Mouse (Mus musculus) adrenal gland, adult 18-20 months (tissue): ENCODE measurements at regions not wholly inside any gene's neighbourhood (a gene's known extent, or its start where the extent isn't known, plus 50 kb on each side); places are given as distances from the start of the nearest gene placed in this dataset.

Experiments used
- DNase-seq, 2 experiments: peaks; one replicate each; pipeline ENCODE4 v3.0.0; 2021 to 2022; ENCODE audit warnings: low spot score in 2 of 2

DNA sequence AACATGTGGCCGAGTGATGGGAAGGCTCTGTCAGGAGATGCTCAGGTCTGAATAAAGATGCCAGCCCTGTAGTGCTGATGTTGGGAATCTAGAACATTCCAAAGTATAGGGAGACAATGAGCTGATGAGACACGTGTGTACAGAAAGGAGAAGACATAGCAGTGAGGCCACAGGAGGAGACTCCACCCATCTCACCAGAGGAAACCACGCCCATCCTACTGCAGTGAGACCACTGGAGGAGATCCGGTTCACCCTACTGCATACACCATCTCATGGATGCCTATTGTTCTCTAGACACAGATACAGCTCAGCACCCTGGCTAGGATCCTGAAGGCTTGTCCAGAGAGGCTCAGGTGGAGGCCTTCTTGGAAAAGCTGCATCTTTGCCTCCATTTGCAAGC is 120.6 kb upstream of the Runx1 start:
- no peak for DNase-seq

DNA sequence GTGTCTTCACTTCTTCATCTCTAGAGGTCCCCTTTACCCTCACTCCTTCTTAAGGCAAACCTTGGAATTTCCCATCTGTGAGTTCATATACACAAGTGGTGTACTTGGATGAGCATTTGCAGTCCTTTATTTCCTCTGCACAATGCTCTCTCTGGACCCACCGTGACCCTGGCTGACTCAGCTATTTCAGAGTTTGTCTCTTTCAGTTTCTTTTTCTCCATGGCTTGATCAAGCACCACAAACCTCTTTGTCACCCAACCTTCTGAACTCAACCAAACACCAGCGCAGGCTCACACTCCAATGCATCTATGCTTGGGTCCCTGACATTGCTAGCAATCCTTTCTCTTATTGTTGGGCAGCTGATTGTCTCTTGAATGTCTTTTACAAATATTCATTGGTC is 118.0 kb upstream of the Runx1 start:
- no peak for DNase-seq

DNA sequence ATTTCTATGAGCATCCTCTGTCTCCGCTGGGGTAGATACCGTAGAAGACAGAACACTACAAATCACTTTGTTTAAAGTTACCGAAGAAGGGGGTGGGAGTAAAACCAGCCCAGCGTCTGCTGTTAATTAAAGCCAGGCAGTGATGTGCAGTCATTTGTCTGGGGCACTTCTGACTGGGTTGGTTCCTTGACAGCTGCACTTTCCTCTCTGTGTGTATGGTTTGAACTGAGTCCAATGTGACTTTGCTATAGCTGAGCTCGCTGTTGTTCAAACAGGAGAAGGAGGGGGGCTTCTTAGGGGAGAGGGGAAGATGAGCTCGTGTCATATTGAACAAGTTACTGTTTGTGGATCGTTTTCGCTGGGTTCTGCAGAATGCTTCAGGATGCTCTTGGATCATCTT is 113.7 kb upstream of the Runx1 start:
- DNase-seq, result no peak

DNA sequence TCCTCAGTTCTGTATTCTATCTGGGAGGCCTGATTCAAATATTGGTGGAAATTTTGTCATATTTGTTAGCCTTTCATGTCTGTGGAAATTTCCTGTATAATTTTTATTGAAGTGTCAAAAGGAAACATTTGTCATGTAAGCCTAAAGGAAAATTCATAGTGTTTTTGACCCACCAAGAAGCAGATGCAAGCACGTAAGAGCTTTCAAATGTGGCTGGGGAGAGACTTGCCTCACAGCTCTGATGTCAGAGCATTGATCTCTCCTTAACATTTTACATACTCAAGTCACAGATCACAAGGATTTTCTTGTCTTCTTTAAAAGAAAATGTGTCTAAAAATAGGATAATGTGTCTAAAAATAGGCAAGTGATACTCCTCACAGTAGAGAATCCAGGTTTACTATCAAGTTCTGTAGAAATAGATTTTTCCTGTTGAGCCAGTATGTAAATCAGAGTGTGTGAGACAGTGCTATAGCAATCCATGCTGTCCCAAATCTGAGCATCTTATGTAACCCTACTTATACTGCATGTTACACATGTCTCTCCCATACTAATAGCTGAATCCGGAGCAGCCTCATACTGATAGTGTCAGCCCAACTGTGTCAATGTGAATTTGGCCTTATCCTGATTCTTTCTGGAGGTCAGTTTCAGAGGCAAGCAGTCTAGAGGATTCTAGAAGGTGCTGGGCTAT is 110.0 kb upstream of the Runx1 start:
- no peak for DNase-seq

DNA sequence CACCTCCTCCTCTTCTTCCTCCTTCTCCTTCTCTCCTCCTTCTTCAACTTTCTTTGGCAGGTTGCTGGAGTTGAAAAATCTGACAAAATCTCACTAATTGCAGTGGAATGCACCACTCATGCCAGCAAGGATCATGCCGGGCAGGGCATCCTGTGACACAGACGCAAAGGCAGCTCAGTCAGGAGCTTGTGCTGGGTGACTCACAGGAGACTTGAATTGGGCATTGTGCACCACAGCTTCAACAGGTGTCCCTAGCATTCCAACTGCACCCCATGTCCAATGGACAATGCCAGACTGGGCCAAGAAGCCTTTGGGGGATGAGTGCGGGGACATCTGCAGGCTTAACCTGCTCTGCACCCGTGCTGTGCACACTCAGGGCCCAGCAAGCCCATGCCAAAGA is 104.2 kb upstream of the Runx1 start:
- no peak for DNase-seq

DNA sequence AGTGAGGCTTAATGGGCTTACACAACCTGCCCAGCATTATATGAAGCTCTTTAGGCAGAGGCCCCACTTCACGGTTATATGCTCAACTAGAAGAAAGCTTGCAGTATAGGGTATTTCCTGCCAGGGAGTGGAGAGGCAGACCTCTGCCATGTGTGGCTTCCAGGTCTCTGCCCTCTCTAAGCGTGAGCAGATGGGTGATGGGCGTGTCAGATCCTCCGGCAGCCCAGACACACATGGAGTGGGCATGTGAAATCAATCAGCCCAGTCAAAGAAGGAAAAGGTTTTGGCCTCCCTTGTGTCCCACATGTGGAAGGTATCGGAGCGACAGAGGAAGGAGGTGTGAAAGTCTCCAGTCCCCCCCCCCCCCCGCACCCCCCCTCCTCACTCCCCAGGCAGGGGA is 102.3 kb upstream of the Runx1 start:
- DNase-seq, result no peak

DNA sequence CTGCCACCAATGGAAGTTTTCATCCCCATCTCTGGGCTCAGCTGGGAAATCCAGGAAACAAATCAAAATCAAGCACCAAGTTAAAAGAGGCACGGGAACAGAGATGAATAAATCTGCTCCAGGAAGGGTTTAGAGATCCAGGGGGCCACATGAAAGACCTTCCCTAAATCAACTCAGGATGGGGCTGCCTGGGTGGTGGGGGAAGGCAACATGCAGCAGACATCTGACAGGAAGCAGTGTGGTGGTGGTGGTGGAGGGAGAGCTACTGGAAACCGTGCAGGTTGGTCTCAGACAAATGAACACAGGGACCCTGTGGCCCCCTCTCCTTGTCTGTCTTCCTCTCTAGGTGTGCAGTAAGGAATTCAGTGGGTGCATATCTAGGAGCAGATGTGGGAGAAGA is 101.7 kb upstream of the Runx1 start:
- no peak for DNase-seq

DNA sequence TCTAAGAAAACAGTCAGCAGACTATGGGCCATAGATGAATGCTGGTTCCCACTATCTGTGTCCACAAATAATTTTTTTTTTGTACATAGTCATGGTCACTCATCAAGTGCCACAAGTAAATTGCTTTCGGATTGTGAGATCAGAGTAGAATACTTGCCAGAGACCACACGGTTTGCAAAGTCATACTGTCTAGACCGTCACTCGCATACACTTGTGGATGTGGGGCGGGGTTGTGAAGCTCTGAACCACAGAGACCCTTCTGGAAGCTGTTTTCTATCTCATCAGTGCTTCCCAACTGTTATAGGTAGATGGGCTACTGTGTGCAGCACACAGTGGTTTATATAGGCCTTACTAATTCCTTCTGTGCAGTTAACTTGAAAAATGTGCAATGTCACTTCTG is 100.9 kb upstream of the Runx1 start:
- no peak for DNase-seq

DNA sequence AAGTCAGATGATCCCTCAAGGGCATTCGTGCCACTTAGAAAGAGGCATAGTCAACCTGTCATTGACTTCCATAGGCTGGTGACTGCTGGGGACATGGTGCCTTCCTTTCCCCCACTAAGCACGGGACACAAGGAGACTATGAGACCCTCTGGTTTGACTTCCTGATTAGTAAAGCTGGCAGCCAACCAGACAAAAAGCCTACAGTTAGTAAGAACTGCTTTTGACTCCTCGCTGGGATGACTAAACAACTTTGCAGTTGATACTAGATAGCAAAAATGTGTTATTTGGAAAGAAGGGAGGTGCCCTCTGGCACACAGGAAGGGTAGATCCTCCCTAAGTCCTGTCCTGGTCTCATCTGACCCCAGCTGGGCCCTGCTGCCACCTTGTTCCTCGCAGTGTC is 95.0 kb upstream of the Runx1 start:
- no peak for DNase-seq

DNA sequence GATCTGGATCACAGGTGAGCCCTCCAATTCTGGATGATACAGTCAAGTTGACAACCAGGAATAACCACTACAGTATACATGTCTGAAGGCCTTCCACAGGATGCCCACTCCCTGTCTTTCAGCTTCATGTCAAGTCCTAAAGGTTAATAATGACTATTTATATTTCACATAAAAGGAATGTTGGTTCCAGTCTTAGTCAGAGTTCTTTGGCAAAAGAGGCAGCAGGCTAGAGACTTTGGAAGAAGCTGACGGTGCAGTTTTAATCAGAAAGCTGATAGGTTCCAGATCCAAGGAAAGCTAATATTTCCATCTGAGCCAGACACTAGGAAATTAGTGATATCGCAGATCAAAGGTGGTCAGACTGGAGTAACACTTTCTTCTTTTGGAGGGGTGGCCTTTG is 91.4 kb upstream of the Runx1 start:
- no peak for DNase-seq

DNA sequence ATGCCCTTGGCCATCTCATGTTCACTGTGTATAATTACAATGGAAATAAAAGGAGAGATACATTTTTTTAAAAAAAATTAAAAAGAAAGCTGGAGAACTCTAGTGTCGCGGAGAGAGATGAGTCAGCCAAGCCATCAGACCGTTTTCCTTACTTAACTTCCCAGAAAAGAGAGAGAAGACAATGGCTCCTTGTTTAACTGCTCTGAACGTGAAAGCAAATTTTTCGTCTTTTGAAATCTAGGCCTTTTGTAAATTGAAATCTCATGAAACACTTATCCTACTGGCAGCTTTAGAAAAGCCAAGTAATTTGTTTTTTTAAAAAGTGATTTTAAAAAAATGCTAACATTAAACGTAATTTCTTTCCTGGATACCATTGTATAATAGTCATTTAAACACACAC is 89.7 kb upstream of the Runx1 start:
- no peak for DNase-seq

DNA sequence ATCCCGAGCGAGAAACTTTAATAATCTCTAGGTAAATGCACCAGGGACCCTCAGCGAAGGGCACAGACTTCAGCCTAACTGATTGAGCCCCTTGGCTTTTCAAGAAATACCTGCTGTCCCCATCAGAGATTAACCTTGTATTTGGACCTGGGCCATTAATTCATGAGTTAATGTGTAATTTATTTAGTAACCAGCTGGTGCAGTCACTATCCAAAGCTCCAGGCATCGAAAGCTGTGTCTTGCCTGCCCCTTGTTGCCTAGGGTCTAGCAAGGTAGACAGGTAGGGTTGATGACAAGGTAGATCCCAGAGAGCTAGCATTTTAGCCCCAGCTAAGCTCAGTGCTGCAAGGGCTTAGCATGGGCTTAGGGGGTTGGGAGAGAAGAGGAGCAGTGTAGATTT is 80.9 kb upstream of the Runx1 start:
- no peak for DNase-seq

DNA sequence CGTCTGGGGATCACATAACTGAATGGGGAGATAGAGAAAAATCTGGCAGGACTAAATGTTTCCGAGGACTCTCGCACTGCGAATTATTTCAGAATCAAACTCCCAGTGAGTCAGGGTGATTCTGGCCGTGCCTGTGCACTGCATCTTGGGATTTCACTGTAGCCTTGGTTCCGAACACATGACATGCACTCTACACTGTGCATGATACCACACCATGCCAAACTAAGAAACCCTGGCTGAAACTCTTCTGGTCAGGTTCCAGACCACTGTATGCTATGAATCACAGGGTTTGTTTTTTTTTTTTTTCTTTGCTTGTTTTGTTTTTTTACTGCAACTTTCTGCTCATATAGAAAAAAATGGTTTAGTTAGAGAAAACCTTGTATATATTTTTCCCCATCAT is 79.7 kb upstream of the Runx1 start:
- DNase-seq, result no peak

DNA sequence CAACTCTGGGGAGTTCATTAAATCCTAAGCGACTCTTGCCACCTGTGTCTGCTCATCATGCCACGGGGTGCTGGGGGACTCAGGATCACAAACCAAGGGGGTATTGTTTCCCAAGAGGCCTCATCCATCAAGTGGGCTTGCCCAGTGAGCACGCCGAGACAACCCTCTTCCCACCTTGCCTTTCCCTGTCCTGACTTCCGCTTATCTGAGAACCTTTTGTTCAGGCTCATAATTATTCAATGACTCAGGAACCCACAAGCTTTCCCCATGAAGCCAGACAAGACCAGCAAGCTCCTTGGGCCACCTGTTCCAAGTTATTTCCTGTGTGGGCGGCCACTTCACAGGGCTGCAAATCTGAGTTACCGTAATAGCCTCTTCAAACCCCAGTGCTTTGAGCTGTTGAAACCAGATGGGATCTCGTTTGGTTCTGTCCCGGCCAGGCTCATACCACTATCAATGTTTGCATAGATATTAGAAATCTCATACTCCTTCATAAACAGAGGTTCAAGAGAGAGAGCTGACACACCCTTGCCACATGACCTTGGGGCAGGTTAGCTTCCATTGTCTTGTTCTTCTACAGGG is 78.0 kb upstream of the Runx1 start:
- DNase-seq, result no peak

DNA sequence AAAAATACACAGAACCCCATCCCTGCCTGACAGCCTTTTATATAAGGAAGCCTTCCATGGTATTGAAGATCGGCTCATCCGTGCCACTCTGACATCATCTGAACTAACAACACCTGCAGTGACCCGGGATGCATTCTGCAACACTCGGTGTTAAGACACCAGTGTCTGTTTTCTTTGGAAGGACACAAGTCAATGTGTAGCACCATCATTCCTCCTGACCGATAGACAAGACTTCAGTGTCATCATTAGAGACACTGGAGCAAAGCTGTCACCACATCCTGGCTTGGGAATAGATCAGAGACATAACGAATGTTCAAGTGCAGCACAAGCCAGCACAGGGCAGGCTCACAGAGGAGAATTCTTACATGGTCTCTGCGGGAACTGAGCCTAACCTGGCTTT is 77.5 kb upstream of the Runx1 start:
- no peak for DNase-seq

DNA sequence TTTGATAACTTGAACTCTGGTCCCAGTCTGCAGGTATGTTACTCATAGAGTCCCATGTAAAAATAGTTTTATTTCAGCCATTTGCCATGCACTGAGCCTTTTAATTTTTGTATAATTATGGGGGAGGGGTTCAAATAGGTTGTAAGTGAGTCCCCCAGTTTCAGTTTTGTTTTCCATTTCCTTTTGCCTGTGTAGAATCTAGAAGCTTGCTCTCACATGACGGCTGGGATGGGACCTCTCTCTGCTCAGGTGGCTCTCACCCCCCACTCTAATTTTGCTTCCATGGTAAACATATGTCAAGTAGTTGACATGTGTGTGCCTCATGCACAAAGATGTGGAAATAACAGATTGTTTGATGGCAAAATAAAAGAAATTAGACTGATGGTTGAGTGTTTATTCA is 73.8 kb upstream of the Runx1 start:
- no peak for DNase-seq

DNA sequence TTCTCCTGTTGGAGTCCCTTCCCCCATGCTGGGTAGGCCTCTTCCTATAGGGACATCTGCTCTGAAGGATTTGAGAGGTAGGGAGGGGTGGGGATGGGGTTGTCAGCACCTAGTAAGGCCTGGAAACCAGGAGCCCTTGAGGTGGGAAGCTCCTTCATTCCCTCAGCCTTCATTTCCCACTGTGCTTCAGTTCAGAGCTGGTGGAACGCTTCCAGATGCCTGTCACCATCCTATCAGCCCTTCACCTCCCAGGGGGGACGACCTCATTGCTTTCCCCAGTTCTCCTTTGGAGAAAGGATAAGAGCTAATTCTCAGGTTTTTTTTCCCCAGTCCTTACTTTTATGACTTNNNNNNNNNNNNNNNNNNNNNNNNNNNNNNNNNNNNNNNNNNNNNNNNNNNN is 65.8 kb upstream of the Runx1 start:
- DNase-seq, result no peak

DNA sequence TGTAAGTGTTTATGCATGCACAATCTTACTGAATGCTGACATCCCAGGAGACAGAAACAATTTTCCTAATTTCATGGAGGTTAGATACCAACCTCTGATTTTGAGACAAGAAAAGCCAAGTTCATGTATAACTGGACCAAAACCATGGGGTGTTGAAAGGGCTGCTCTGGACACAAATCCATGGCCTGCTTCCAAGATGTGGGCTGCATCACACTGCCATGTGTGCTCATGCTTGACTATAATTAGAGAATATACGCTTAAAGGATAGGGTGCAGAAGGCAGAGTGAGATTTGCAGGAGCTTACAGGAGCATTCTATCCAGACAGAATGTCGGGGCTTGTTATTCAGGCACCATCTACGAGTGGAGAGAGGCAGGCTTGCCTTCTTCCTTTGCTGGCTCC is 64.8 kb upstream of the Runx1 start:
- DNase-seq, result no peak

DNA sequence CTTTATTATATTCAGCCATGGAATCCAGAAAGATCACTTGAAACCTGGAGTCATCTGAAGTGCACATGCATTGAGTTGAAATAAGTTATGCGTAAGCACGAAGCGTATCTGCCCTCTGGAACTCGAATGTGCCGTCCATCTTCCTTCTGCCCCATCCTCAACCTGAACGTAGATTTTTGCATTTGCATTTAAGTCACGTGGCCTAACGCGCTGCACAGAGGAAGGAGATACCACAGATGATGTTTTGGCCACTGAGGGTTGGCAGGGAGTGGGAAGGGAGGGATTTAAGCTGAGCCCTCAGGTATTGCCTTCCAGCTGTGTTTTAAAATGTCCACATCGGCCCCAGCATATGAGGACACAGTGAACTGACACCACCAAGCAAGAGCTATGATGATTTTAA is 63.6 kb upstream of the Runx1 start:
- DNase-seq, result no peak

DNA sequence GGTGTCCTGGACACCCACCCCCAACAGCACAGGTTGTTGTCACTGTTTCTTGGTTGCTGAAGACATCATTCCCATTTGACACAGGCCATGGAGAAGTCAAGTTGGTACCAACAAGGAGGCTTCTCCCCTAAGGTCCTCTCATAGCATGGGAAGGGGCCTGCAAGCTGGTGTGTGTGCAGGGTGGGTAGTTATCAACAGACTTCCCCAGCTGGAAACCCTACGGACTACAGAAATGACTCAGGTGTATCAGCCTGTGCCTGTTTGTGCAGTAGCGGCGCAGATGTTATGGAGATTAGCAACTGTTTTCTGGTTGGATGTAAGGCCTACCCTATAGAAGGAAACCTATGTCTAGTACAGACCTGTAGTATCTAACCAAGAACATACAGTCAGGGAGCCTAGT is 60.3 kb upstream of the Runx1 start:
- DNase-seq, result no peak

DNA sequence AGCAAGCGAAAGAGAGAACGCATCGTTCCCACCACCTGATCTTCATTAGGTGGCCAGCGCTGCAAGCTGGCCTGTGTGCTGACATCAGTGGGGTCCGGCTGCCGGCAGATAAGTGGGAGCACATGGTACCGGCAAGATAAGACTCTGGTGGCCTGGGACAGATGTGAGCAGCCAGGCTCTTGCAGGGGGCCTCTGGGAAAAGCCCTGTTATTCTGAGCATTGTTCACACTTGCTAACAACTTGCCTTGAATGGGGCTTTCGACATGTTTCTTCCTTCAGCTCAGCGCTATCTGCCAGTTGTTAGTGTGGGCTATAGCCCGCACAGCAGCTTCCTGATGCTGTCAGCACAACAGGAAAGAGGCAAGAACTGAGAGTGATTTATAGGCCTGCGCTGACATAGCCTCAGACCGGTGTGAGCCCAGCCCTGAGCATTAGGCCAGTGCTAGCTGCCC is 57.9 kb upstream of the Runx1 start:
- no peak for DNase-seq

DNA sequence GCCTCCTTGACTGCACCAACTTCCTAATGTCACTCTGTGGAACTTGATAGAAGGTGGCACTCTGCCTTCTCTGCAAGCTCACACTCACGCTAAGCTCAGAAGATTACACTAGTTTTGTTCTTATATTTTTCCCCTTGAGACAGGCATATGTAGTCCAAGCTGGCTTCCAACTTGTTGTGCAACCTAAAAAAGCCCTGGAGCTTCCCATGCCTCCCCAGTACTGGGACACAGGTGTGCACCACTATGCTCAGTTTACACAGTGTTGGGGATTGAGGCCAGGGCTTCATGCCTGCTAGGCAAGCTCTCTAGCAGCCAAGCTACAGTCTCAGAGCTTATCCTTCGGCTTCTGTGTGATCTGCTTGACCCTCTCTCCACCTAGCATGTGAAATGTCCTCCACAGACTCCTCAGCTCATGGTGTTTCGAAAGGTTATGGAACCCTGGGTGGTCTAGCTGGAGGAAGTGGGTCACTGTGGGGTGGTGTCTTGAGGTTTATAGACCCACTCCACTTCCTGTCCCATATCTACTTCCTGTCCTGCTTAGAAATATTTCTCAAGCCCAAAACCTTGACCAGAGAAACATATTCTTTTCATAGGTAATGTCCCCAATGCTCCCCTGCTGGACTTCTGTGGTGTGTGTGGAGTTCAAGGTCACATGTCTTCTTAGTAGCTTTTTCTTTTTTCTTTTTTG is 54.6 kb upstream of the Runx1 start:
- DNase-seq, result no peak

DNA sequence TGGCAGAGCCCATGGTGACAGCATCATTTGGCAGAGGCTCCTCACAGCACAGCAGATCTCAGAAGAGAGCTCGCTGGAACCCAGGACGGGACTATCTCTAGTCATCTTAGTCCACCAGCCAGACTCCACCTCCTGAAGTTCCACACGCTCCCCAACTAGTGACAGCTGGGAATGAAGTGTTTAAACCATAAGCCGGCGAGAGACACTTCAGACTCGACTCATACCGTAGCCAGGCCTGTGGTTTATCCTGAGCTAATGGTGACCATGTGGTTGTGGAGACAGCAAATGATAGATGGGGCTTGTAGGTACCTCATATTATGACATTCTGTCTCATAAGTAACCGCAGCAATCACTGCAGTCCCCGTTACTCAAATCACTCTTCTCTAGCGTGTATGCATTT is 52.1 kb upstream of the Runx1 start:
- no peak for DNase-seq
